Mouse (Mus musculus): Measurements from ENCODE around the gene Vmn2r71.

DNA sequence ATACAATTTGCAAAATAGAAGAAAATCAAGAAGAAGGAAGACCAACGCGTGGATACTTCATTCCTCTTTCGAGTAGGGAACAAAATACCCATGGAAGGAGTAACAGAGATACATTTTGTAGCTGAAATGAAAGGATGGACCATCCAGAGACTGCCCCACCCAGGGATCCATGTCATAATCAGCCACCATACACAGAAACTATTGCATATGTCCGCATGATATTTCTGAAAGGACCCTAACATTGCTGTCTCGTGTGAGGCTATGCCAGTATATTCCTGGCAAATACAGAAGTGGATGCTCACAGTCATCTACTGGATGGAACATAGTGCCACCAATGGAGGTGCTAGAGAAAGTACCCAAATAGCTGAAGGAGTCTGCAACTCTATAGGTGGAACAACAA, at the start of gene Vmn2r71:
- no peak for TF ChIP-seq CTCF (IDR thresholded peaks at IDR 0.05; ENCODE audit: borderline replicate concordance, insufficient read depth, low read depth, low read length)
- TF ChIP-seq POLR2A (IDR thresholded peaks at IDR 0.05; ENCODE audit: borderline replicate concordance, insufficient read depth, low read length), result no peak

All from cerebellum, adult 2 months (tissue).